Mouse (Mus musculus): ENCODE results near the gene Mettl21a.
"Not testable (repeated sequence)": the region's sequence is repeated elsewhere in the genome, so short reads cannot be mapped to it uniquely, and the experiment has no call there.

Mettl21a gene

GRCm38 (mm10) chr1:64614311-64614710, 2.7 kb downstream of the Mettl21a start:
- no peak for DNase-seq (ENCODE audit: low spot score)

- no peak for DNase-seq (ENCODE audit: low spot score)
Measured at GRCm38 (mm10) chr1:64609976-64610375, 7.1 kb downstream of the Mettl21a start.

- no peak for DNase-seq (ENCODE audit: low spot score)
Measured at GRCm38 (mm10) chr1:64609145-64609544, 7.9 kb downstream of the Mettl21a start.

GRCm38 (mm10) chr1:64603381-64603780, 13.7 kb downstream of the Mettl21a start:
- no peak for DNase-seq (ENCODE audit: low spot score)

- DNase-seq (ENCODE audit: low spot score) = no peak
Measured at GRCm38 (mm10) chr1:64601242-64601842, 15.7 kb downstream of the Mettl21a start.

GRCm38 (mm10) chr1:64600413-64601077, 16.5 kb downstream of the Mettl21a start:
- no peak for DNase-seq (ENCODE audit: low spot score)

GRCm38 (mm10) chr1:64598926-64599325, 18.1 kb downstream of the Mettl21a start:
- no peak for DNase-seq (ENCODE audit: low spot score)

- no peak for DNase-seq (ENCODE audit: low spot score)
Measured at GRCm38 (mm10) chr1:64578801-64579200, 38.2 kb downstream of the Mettl21a start.

- not testable (repeated sequence) for DNase-seq (ENCODE audit: low spot score)
Measured at GRCm38 (mm10) chr1:64577911-64578310, 39.1 kb downstream of the Mettl21a start.

- no peak for DNase-seq (ENCODE audit: low spot score)
Measured at GRCm38 (mm10) chr1:64576732-64577131, 40.3 kb downstream of the Mettl21a start.

- no peak for DNase-seq (ENCODE audit: low spot score)
Measured at GRCm38 (mm10) chr1:64576022-64576421, 41.0 kb downstream of the Mettl21a start.

- DNase-seq (ENCODE audit: low spot score) = no peak
Measured at GRCm38 (mm10) chr1:64568206-64568605, 48.8 kb downstream of the Mettl21a start.

- DNase-seq (ENCODE audit: low spot score) = no peak
Measured at GRCm38 (mm10) chr1:64560105-64560504, 56.9 kb downstream of the Mettl21a start.
